Mouse (Mus musculus): ENCODE results near the gene Map4.

Gene Map4

DNA sequence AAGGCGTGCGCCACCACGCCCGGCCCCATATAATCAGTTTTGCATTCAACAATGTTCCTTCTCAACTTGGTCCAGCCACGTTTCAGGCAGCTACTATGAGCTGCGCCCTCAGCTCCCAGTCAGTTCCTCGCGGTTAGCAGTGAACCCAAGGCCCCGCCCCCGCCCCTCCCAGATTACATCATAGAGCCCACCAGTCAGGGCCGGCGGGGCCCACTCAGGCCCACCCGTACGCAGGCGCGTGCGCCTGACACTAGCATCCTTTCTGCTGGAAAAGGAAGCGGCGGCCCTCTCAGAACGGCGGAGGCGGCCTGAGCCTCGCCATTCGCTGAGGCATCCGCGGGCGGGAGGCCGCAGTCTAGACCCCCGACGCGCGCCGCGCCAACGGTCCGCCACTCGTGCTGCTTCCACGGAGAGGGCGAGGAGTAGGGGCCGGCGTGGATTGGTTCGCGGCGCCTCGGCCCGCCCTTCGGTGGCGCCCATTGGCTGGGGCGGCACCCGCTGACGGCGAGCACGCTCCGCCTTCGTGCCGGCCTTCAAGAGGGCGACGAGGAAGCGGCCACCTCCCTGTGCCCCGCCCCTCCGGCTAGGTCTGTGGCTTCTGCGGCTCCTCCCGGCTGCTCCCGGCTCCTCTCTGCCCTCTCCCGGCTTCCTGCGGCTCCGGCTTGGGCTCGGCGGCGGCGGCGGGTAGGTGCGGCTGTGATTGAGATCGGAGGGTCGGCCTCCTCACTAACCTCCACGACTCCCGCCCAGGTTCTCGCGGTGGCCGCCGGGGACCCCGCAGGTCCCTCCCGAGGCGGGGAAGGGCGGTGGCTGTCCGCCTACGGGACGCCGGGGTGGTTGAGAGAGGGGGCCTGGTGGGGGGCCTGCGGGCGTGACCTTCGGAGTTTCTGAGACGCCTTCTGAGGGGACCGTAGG is at the start of gene Map4:
Gene Map4 (plus strand): TSS at position 204 of the 915 bp plus-strand sequence.
- DNase-seq (ENCODE audit: low read depth, low spot score), result peak; percentile 96

DNA sequence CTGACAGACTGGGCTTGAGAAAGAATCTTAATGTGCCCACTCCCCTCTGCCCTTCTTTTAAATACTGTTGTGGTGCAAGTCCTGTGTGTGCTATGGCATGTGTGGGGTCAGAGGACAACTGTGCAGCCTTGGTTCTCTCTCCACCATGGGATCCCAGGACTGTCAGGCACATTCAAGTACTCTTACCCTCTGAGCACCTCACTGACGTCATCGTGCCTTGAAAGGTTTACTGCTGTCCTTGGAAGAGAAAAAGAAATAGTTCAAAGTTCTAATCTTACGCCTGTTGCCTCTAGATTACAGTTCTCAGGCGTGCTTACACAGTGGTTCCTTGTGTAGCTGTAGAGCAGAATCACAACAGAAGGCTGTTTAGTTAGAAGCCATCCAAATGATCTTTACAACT is 45.0 kb upstream of the Map4 start:
- no peak for DNase-seq (ENCODE audit: low read depth, low spot score)

DNA sequence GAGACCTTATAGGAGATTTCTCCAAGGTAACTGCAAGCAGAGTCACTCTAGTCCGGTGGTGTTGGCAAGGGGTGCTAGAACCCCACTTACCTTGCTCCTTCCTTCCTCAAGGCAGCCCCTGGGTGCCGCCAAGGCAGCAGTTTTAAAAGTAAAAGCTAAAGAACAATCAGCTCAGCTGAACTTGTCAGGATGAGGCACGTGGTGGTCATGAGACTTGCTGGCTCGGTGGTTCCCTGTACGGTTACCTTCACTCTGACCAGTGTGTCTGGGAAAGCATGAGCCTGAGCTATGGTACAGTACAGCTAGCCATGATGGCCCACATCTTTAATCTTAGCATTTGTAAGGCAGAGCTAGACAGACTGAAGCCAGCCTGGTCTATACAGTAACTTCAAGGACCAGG is 43.9 kb upstream of the Map4 start:
- no peak for DNase-seq (ENCODE audit: low read depth, low spot score)

DNA sequence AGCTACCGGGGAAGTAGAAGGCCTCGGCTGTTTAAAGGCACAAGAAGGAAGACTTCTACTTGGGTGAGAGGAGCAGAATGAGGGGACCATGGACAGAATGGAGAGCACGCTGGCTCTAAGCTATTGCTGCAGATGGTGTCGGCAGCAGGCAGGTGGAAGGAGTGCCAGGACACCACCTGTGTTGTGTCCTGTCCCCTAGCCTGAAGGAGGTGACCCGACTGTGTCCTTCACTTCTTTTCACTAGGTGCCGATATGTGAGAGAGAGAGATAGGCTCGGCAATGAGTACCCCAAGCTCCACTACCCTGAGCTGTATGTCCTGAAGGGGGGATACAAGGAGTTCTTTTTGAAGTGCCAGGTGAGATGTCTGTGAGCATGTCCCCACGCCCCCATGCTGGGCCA is 39.8 kb upstream of the Map4 start:
- no peak for DNase-seq (ENCODE audit: low read depth, low spot score)

- peak; percentile 88 for DNase-seq (ENCODE audit: low read depth, low spot score)
These were observed 38.5 kb upstream of the Map4 start for GRCm38 (mm10) chr9:109892651-109893250.

DNA sequence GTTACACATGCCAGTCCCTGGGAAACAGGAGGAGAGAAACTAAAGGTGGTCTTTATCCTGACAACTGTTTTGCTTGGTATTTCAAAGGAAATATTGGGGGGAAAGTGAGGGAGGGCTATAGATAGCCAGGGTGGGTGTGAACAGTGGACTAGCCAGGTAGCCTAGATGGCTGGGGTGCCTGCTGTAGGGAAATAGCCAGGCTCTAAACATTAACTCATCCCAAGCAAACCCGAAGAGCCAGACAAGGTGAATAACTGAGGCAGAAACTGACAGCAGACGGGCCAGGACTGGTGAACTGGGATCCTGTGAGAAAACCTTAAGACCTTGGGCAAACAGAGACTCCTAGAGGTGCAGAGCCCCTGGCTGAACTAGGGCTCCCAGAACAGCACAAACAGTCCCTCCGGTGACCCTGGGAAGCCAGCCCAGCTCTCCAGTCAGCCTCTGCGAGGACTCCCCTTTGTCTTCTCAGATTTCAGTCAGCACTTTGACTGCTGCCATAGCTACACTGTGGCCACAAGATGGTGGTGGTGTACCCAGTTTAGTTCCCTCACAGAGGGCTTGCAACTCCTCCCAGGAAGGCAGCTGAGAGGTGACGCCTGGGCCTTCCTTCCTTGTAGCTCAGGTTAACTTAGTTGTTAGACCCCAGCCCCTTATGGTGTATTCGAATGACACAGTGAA is 36.7 kb upstream of the Map4 start:
- DNase-seq (ENCODE audit: low read depth, low spot score), result peak; percentile 80

GRCm38 (mm10) chr9:109895593-109895992 is 35.7 kb upstream of the Map4 start:
- no peak for DNase-seq (ENCODE audit: low read depth, low spot score)

DNA sequence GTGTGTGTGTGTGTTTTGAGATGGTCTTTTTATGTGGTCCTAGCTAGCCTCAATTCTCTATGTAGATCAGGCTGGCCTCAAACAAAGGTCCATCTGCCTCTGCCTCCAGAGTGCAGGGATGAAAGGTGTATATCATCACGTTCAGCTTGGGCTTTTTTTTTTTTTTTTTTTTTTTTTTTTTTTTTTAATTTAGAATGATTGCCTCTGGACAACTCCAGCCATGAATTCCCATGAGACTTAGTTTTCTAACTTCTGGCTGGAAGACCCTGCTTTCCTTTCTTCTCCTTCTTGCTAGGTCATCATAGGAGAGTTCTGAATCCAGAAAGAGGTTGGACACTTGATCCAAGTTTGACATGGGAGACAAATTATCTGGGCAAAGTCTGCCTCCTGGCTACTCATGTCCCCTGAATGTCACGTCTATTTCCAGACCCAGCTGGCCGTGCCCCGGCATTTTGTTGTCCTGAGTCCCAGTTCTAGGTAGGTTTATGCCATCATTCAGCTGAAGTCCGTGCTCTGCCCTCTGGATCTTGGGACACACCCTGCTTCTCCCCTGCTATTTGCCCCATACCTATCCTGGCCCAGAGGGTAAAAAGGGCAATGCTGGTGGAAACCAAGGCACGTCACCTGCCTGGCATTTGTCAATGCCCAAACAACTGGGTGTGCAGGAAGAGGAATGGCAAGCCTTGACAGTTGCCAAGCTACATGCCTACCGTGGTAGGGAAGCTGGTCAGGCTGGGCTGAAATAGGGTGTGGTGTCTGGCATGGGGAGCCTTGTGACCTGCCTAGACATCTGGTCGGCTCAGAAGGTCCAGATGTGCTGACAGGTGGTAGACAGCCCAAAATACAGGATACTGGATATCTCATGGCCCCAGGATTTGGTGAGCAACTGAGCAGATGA is 34.8 kb upstream of the Map4 start:
- DNase-seq (ENCODE audit: low read depth, low spot score), result no peak

DNA sequence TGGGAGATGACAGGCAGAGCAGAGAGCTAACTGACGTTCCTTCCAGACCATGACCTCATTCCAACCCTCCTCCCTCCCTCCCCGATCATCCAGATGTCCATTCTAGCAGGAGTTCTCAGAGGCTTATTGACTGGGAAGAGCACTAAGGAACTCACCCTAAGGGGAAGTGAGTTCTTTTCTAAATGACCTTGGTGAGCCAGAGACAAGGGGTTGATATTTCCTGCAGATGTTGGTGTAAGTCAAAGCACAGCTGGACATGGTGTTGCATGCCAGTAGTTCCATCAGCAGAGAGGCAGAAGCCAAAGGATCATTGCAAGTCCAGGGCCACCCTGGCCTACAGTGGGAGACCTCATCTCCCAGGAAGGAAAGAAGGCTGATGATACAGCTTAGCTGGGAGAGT is 33.2 kb upstream of the Map4 start:
- DNase-seq (ENCODE audit: low read depth, low spot score), result no peak

DNA sequence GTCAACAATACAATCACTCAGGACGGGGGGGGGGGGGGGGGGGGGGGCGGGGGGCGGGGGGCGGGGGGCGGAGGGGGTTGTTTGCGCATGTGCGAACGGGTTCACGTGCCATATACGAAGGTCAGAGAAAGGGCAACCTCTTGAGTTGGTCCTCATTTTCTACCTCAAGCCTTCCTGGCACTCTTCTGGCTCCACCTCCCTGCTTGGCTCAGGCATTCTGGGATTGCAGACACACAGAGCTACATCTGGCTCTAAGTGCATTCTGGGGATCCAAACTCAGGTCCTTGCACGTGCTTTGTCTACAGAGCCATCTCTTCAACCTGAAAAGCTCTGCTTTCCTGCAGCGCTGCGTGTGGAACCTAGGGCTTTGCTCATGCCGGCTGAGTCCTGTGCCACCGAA is 31.9 kb upstream of the Map4 start:
- DNase-seq (ENCODE audit: low read depth, low spot score), result no peak

DNA sequence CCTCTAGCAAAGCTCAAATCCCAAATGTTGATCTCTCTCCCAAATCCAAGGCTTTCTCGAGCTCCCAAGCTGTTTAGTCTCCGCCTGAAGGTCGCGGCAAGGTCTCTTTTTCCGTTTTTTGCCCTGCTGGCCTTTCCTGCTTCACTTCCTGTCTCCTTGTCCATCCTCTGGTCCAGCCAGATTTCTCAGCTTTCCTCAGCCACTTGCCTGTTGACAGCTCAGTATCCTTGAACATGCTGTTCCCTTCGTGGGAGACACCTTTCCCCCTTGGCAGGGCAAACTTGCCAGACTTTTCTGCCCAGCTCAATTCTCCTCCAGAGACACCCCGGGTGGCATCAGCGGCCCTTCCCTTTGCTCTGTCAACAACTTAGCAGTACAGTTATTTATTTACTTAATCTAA is 31.5 kb upstream of the Map4 start:
- no peak for DNase-seq (ENCODE audit: low read depth, low spot score)

DNA sequence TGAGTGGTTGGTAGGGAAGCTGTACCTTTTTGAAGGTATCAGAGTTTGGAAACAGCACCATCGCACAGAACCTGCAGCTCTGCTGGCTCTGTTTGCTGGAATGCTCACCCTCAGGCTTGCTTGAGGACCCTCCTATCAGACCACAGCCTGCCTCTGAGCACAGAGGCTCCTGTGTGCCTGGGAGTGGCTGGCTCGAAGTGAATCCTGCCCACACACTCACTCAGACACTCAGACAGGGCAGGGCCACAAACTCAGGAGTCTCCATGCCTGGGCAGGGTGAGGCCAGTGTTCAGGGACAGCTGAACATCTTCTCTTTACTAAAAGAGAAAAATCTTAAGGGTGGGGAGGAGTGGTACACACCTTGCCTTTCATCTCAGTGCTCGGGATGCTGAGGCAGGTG is 30.7 kb upstream of the Map4 start:
- no peak for DNase-seq (ENCODE audit: low read depth, low spot score)

DNA sequence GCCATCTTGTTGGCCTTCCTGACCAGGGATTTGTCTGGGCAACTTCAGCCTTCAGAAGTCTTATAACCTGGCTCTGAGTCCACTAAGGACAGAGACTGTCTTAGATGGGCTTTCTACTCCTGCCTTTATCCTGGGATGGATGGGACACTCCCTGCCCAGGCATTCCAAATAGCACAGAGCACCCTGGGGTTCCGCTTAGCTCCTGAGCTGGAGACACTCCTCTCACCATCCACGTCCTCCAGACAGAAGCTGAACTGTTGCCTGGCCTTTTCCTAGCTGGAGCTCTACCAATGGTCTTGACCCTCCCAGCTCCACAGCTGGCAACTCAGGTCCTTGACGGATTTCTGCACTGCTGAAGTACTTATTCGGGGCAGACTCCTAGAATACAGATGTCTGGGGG is 29.0 kb upstream of the Map4 start:
- DNase-seq (ENCODE audit: low read depth, low spot score), result no peak

DNA sequence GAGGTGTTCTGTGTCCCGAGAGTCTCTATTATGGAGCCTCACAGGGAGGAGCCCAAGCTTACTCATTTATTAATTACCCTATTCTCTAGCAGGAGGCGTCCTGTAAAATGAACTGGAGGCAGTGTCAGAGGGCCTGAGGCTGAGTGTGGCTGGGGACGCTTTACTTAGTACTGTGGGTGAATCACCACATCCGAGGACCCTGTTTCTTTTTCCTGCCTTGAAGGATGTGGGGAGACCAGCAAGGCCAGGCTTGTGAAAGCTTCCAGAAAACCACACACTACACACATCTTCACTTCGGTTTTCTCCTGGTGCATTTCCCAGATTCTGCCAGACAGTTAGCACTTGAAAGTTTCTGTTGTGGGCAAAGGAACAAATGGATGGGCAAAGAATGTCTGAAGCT is 28.5 kb upstream of the Map4 start:
- DNase-seq (ENCODE audit: low read depth, low spot score), result no peak

GRCm38 (mm10) chr9:109907300-109907699 is 24.0 kb upstream of the Map4 start:
- no peak for DNase-seq (ENCODE audit: low read depth, low spot score)

DNA sequence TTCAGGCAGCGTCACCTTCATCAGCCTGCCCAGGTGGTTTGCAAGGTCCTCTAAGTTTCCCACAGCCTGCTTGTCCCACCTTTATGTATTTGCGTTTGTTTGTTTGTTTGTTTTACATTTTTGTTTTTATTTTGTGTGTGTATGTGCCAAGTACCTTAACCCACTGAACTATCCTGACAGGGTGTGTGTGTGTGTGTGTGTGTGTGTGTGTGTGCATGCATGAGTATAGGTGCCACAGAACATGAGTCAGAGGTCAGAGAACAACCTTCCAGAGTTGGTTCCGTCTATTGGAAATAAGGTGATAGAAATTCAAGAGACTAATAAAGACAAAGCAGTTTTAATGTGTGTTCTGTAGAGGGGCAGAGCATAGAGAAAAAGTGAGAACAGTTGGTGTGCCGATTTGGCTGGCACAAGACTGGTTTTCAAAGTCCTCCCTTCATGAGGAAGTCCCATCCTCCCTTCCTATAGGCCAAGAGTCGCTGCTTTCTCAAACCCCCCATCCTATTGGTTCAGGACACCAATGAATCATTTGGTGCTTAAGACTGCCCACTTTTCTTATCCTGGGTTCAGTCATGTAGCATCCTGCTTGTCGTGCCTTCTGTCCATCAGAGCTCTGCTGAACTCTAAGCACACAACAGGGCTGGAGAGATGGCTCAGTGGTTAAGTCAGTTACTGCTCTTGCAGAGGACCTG is 23.3 kb upstream of the Map4 start:
- DNase-seq (ENCODE audit: low read depth, low spot score), result no peak

- no peak for DNase-seq (ENCODE audit: low read depth, low spot score)
These were observed 22.2 kb upstream of the Map4 start for GRCm38 (mm10) chr9:109909102-109909501.

DNA sequence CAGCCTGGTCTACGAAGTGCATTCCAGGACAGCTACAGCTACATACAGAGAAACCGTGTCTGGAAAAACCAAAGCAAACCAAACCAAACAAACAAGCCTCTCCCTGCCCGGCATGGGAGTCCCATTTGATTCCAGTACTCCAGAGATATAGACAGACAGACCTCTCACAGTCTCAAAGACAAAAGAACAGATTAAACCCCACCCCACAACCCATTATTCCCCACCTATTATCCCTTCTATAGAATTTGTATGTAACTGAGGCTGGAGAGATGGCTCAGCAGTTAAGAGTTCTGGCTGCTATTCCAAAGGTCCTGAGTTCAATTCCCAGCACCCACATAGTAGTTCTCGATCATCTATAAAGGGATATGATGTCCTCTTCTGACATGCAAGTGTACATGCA is 21.3 kb upstream of the Map4 start:
- DNase-seq (ENCODE audit: low read depth, low spot score), result no peak

DNA sequence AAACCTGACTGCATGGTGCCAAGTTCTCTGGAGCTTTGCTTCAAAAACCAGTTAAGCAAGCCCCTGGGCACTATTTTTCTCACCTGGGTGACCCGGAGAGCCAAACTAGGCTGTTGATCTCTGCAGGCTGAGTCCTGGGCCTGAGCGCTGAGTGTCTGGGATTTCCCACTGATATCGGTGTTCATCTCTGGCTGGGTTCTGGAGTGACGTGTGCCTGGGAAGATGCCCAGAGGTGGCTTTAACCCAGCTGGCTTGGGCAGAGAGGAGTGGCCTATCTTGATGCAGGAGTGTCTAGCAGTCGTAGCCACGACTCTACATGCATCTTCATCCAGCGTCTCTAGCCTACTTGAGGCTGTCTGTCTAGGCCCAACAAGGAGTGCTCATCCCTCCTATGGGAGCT is 19.5 kb upstream of the Map4 start:
- no peak for DNase-seq (ENCODE audit: low read depth, low spot score)

GRCm38 (mm10) chr9:109914269-109914926 is 16.9 kb upstream of the Map4 start:
- no peak for DNase-seq (ENCODE audit: low read depth, low spot score)

DNA sequence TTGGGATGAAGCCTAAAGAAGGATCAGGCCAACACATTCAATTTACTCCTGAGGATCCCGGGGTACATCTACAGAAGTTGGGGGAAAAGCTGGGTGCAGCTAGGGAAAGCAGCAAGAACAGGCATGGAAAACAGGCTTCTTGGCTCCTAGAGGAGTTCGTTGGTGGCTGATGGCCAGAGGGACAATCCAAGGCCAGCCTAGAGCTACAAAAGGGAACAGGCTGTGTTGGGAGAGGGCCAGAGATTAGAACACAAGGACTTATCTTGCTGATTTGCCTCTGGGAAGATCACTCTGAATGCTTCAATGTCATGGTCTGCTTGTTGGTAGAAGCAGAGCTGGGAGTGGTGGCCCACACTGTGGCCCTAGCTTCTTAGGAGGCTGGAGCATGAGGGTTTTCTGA is 13.3 kb upstream of the Map4 start:
- no peak for DNase-seq (ENCODE audit: low read depth, low spot score)
